Mouse (Mus musculus) olfactory bulb, adult 2 months (tissue): ENCODE data around the gene Hoxb6.

Experiments
- CTCF ChIP-seq: fragments of 200-500 bp; IDR thresholded peaks from 2 replicates; pipeline ENCODE4 v1.5.1; 2012; ENCODE audit warnings: low read depth, mild to moderate bottlenecking, low read length, moderate library complexity; ENCODE audit not compliant: insufficient read depth
- POLR2A ChIP-seq: fragments of 200-500 bp; IDR thresholded peaks from 2 replicates; pipeline ENCODE4 v1.6.1; 2012; ENCODE audit warnings: mild to moderate bottlenecking, low read depth, low read length, moderate library complexity; ENCODE audit not compliant: insufficient read depth

GRCm38 (mm10) chr11:96315344-96315681 is 23.0 kb downstream of the Hoxb6 start:
- TF ChIP-seq CTCF (no peak), POLR2A (no peak)
